Mouse (Mus musculus): Measurements from ENCODE around the gene Tfcp2.
A peak's percentile ranks its signal among the peaks of the same experiment; 100 is the strongest.
"Not testable (repeated sequence)": the region's sequence is repeated elsewhere in the genome, so short reads cannot be mapped to it uniquely, and the experiment has no call there.

The Tfcp2 gene

GRCm38 (mm10) chr15:100555965-100556364 is 4.2 kb upstream of the Tfcp2 start:
- DNase-seq, result no peak

- peak; percentile 19 for DNase-seq
Observed at GRCm38 (mm10) chr15:100550280-100550679, 1.5 kb downstream of the Tfcp2 start.

- DNase-seq, result not testable (repeated sequence)
Observed at GRCm38 (mm10) chr15:100543651-100544030, 8.2 kb downstream of the Tfcp2 start.

GRCm38 (mm10) chr15:100542876-100543650 is 8.7 kb downstream of the Tfcp2 start:
- not testable (repeated sequence) for DNase-seq

GRCm38 (mm10) chr15:100541426-100541825 is 10.4 kb downstream of the Tfcp2 start:
- no peak for DNase-seq

GRCm38 (mm10) chr15:100541001-100541400 is 10.8 kb downstream of the Tfcp2 start:
- not testable (repeated sequence) for DNase-seq

- DNase-seq, result no peak
Observed at GRCm38 (mm10) chr15:100539411-100539810, 12.4 kb downstream of the Tfcp2 start.

GRCm38 (mm10) chr15:100537913-100538312 is 13.9 kb downstream of the Tfcp2 start:
- peak; percentile 85 for DNase-seq

- DNase-seq, result no peak
Observed at GRCm38 (mm10) chr15:100527900-100528299, 23.9 kb downstream of the Tfcp2 start.

- no peak for DNase-seq
Observed at GRCm38 (mm10) chr15:100525405-100525804, 26.4 kb downstream of the Tfcp2 start.

GRCm38 (mm10) chr15:100520306-100520705 is 31.5 kb downstream of the Tfcp2 start:
- no peak for DNase-seq

GRCm38 (mm10) chr15:100515121-100515520 is 36.7 kb downstream of the Tfcp2 start:
- no peak for DNase-seq

GRCm38 (mm10) chr15:100513387-100513786 is 38.4 kb downstream of the Tfcp2 start:
- DNase-seq, result no peak

- no peak for DNase-seq
Observed at GRCm38 (mm10) chr15:100510072-100510471, 41.7 kb downstream of the Tfcp2 start.

GRCm38 (mm10) chr15:100508454-100509167 is 43.2 kb downstream of the Tfcp2 start:
- no peak for DNase-seq

- not testable (repeated sequence) for DNase-seq
Observed at GRCm38 (mm10) chr15:100499506-100499905, 52.3 kb downstream of the Tfcp2 start.

GRCm38 (mm10) chr15:100495102-100495501 is 56.7 kb downstream of the Tfcp2 start, which contains the start of gene Csrnp2:
Gene Csrnp2 (minus strand): TSS chr15:100495488.
- DNase-seq, result peak; percentile 92

GRCm38 (mm10) chr15:100494647-100495046 is 57.2 kb downstream of the Tfcp2 start:
- no peak for DNase-seq

- DNase-seq, result peak; percentile 17
Observed at GRCm38 (mm10) chr15:100491966-100492365, 59.8 kb downstream of the Tfcp2 start.

GRCm38 (mm10) chr15:100489263-100489662 is 62.5 kb downstream of the Tfcp2 start:
- DNase-seq, result no peak

GRCm38 (mm10) chr15:100488297-100488696 is 63.5 kb downstream of the Tfcp2 start:
- not testable (repeated sequence) for DNase-seq

GRCm38 (mm10) chr15:100487050-100487449 is 64.8 kb downstream of the Tfcp2 start:
- DNase-seq, result no peak

- DNase-seq, result no peak
Observed at GRCm38 (mm10) chr15:100486450-100486849, 65.4 kb downstream of the Tfcp2 start.

- DNase-seq, result peak; percentile 67
Observed at GRCm38 (mm10) chr15:100485576-100485975, 66.2 kb downstream of the Tfcp2 start.

Data from lung, postnatal 36 days (tissue).